Mouse (Mus musculus) embryonic facial prominence, embryonic 15.5 days (tissue): ENCODE measurements around the gene Ptgds. TPM values are rescaled to one million over a fixed set of nuclear protein-coding genes. Genes with fewer than 3 reads are reported as not detected.

ENCODE experiments used
- ATAC-seq: fragments of 200-750 bp; cut with Nextera tagmentation; 2 replicates; pipeline ENCODE4 v1.8.0; 2017; ENCODE audit warnings: low read depth, moderate TSS enrichment; ENCODE audit not compliant: insufficient number of reproducible peaks, low FRiP score, low TSS enrichment
- H3K27ac ChIP-seq: fragments of 300-500 bp; sonication (generic); replicated peaks from 2 replicates; pipeline ENCODE4 v1.5.1; 2015; ENCODE audit warnings: mild to moderate bottlenecking, inconsistent platforms
- H3K27me3 ChIP-seq: fragments of 300-500 bp; sonication (generic); 2 replicates; pipeline ENCODE4 v1.6.1; 2015; ENCODE audit warnings: inconsistent platforms
- H3K36me3 ChIP-seq: fragments of 300-500 bp; sonication (generic); 2 replicates; pipeline ENCODE4 v1.6.1; 2015; ENCODE audit warnings: mild to moderate bottlenecking, inconsistent platforms
- H3K4me1 ChIP-seq: fragments of 300-500 bp; sonication (generic); 2 replicates; pipeline ENCODE4 v1.6.1; 2015; ENCODE audit warnings: inconsistent platforms
- H3K4me2 ChIP-seq: fragments of 300-500 bp; sonication (generic); replicated peaks from 2 replicates; pipeline ENCODE4 v1.6.1; 2015; ENCODE audit warnings: mild to moderate bottlenecking, inconsistent platforms
- H3K4me3 ChIP-seq: fragments of 300-500 bp; sonication (generic); replicated peaks from 2 replicates; pipeline ENCODE4 v1.5.1; 2015; ENCODE audit warnings: mild to moderate bottlenecking, inconsistent platforms
- H3K9ac ChIP-seq: fragments of 300-500 bp; sonication (generic); 2 replicates; pipeline ENCODE4 v1.6.1; 2015; ENCODE audit warnings: inconsistent platforms
- H3K9me3 ChIP-seq: fragments of 300-500 bp; sonication (generic); replicated peaks from 2 replicates; pipeline ENCODE4 v1.6.1; 2016; ENCODE audit warnings: inconsistent platforms
- WGBS: fragments of 180-500 bp; shearing (Covaris S2); methylation state at CpG from one replicate; pipeline ENCODE4 v1.1.7; 2015; 5-methylcytosine and 5-hydroxymethylcytosine counted together
- polyA plus RNA-seq: library from polyadenylated mRNA; unstranded; fragments of >200 nt; fragmentation: Nextera tagmentation; extraction: Ambion mirVana; gene quantifications from 2 replicates; pipeline ENCODE4 v1.2.1, GENCODE M21; 2015

The Ptgds gene
- polyA plus RNA-seq, 1 experiment from 2014 or later: 20.8 TPM

GRCm38 (mm10) chr2:25460551-25461309 lies 9.1 kb downstream of the Ptgds start, which contains the start of gene Paxx:
Gene Paxx, minus strand, starts transcription at chr2:25461094.
- 0 out of 2 replicates have a peak, but pooled peaks cover 9% of the 10 kb centered on the region for H3K36me3 ChIP-seq
- H3K4me3 ChIP-seq: peak within 1 kb of the TSS; percentile 62
- H3K4me2 ChIP-seq: peak within 1 kb of the TSS; percentile 80
- peaks cover 35% of the 10 kb centered on the region for H3K4me1 ChIP-seq
- H3K27ac ChIP-seq: peak within 1 kb of the TSS; percentile 86
- H3K27me3 ChIP-seq: no peaks in the 10 kb centered on the region
- peak within 1 kb of the TSS; percentile 54 for H3K9ac ChIP-seq
- peak; percentile 91 for ATAC-seq
- H3K9me3 ChIP-seq: no peaks in the 10 kb centered on the region
- WGBS: 2% methylated on average over 48 of the region's 48 CpGs

DNA sequence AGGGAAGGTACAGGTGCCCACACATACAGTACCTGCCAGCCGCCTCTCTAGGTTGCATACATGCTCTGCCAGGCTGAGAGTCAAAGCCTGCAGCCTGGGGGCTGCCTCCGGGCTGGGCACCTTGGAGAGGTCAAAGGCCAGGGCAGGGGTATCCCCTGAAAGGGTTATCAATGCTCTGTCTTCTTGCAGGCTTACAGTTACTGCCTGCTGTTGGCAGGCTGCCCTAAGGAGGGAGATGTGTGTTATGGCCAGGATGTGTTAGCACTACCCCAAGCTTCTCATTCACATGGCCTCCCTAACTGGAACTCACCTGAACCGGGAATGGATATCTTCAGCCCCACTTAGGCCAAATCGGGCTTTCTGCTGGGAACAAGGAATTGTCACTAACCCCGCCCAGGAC lies 9.7 kb downstream of the Ptgds start:
- H3K9ac ChIP-seq: peak overlapping the region; percentile 54
- peak overlapping the region; percentile 86 for H3K27ac ChIP-seq
- peak overlapping the region; percentile 80 for H3K4me2 ChIP-seq
- H3K36me3 ChIP-seq: 0 out of 2 replicates have a peak, but pooled peaks cover 9% of the 10 kb centered on the region
- no peak for ATAC-seq
- H3K4me1 ChIP-seq: peaks cover 33% of the 10 kb centered on the region
- WGBS: 32% methylated on average over 5 of the region's 5 CpGs
- no peaks in the 10 kb centered on the region for H3K9me3 ChIP-seq
- H3K27me3 ChIP-seq: no peaks in the 10 kb centered on the region
- H3K4me3 ChIP-seq: peak overlapping the region; percentile 62

- peaks cover 33% of the 10 kb centered on the region for H3K4me1 ChIP-seq
- WGBS: 71% methylated on average over 5 of the region's 5 CpGs
- H3K9me3 ChIP-seq: no peaks in the 10 kb centered on the region
- no peak overlapping the region for H3K4me3 ChIP-seq
- peak overlapping the region; percentile 24; the same call in 1 of the 2 replicates for H3K27ac ChIP-seq
- no peak overlapping the region for H3K4me2 ChIP-seq
- peak; percentile 19; the same call in 1 of the 2 replicates for ATAC-seq
- H3K9ac ChIP-seq: no peak overlapping the region
- no peaks in the 10 kb centered on the region for H3K27me3 ChIP-seq
- H3K36me3 ChIP-seq: 0 out of 2 replicates have a peak, but pooled peaks cover 9% of the 10 kb centered on the region
Observed at GRCm38 (mm10) chr2:25458911-25459310, 10.9 kb downstream of the Ptgds start.

- Histone ChIP-seq H3K9ac (no peak overlapping the region), H3K27me3 (no peaks in the 10 kb centered on the region), H3K9me3 (no peaks in the 10 kb centered on the region), H3K4me1 (peaks cover 33% of the 10 kb centered on the region), H3K27ac (0 out of 2 replicates have a peak overlapping the region, but pooled peaks have one; percentile 36), H3K4me3 (peak overlapping the region; percentile 8; the same call in 1 of the 2 replicates), H3K4me2 (no peak overlapping the region), H3K36me3 (0 out of 2 replicates have a peak, but pooled peaks cover 9% of the 10 kb centered on the region)
- no peak for ATAC-seq
- WGBS: 76% methylated on average over 9 of the region's 9 CpGs
Observed at GRCm38 (mm10) chr2:25457022-25457896, 12.6 kb downstream of the Ptgds start.

GRCm38 (mm10) chr2:25456205-25456953 lies 13.5 kb downstream of the Ptgds start, which contains the start of gene Clic3:
Gene Clic3, plus strand, starts transcription at chr2:25456838.
- H3K4me3 ChIP-seq: peak within 1 kb of the TSS; percentile 8; the same call in 1 of the 2 replicates
- H3K9me3 ChIP-seq: no peaks in the 10 kb centered on the region
- H3K9ac ChIP-seq: no peak within 1 kb of the TSS
- H3K4me1 ChIP-seq: peaks cover 28% of the 10 kb centered on the region
- no peak within 1 kb of the TSS for H3K4me2 ChIP-seq
- WGBS: 53% methylated on average over 14 of the region's 14 CpGs
- H3K27ac ChIP-seq: 0 out of 2 replicates have a peak within 1 kb of the TSS, but pooled peaks have one; percentile 36
- no peak for ATAC-seq
- 0 out of 2 replicates have a peak, but pooled peaks cover 9% of the 10 kb centered on the region for H3K36me3 ChIP-seq
- H3K27me3 ChIP-seq: no peaks in the 10 kb centered on the region

DNA sequence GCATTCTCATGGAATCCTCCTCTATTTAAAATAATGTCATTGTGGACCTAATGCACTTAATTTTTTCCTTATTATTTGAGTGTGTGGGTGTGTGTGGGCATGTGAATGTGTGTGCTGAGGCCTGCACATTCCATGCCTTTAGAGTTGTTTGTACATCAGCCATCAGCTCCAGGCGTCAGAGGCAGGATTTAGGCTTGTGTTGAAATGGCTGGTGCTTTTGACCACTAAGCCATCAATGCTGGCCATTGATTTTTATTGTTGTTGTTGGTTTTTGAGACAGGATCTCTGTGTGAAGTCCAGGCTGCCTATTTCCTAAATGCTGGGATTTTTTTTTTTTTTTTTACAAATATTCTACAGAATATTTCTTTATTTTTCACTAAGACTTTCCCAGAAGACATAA lies 16.9 kb downstream of the Ptgds start:
- H3K4me1 ChIP-seq: 0 out of 2 replicates have a peak, but pooled peaks cover 4% of the 10 kb centered on the region

GRCm38 (mm10) chr2:25450853-25451647 lies 18.8 kb downstream of the Ptgds start:
- WGBS: 75% methylated on average over 8 of the region's 8 CpGs
- H3K4me1 ChIP-seq: no peaks in the 10 kb centered on the region
- no peak overlapping the region for H3K27ac ChIP-seq
- H3K36me3 ChIP-seq: no peaks in the 10 kb centered on the region
- no peaks in the 10 kb centered on the region for H3K27me3 ChIP-seq
- H3K4me2 ChIP-seq: no peak overlapping the region
- no peak for ATAC-seq
- no peak overlapping the region for H3K4me3 ChIP-seq
- H3K9me3 ChIP-seq: no peaks in the 10 kb centered on the region
- no peak overlapping the region for H3K9ac ChIP-seq

More for the DNA sequence above, 16.9 kb downstream of the Ptgds start:
- no peak overlapping the region for H3K4me3 ChIP-seq
- no peak overlapping the region for H3K9ac ChIP-seq
- no peak overlapping the region for H3K4me2 ChIP-seq
- WGBS: 46% methylated on average over 1 of the region's 1 CpGs
- no peak for ATAC-seq
- no peaks in the 10 kb centered on the region for H3K36me3 ChIP-seq
- no peaks in the 10 kb centered on the region for H3K9me3 ChIP-seq
- H3K27ac ChIP-seq: no peak overlapping the region
- no peaks in the 10 kb centered on the region for H3K27me3 ChIP-seq

GRCm38 (mm10) chr2:25442682-25443081 lies 27.2 kb downstream of the Ptgds start:
- 88% methylated on average over 14 of the region's 14 CpGs for WGBS
- no peak overlapping the region for H3K4me3 ChIP-seq
- no peak overlapping the region for H3K9ac ChIP-seq
- H3K36me3 ChIP-seq: peaks cover 16% of the 10 kb centered on the region; the same call in 1 of the 2 replicates
- no peaks in the 10 kb centered on the region for H3K4me1 ChIP-seq
- H3K4me2 ChIP-seq: no peak overlapping the region
- no peak for ATAC-seq
- no peaks in the 10 kb centered on the region for H3K9me3 ChIP-seq
- H3K27ac ChIP-seq: no peak overlapping the region
- H3K27me3 ChIP-seq: no peaks in the 10 kb centered on the region

DNA sequence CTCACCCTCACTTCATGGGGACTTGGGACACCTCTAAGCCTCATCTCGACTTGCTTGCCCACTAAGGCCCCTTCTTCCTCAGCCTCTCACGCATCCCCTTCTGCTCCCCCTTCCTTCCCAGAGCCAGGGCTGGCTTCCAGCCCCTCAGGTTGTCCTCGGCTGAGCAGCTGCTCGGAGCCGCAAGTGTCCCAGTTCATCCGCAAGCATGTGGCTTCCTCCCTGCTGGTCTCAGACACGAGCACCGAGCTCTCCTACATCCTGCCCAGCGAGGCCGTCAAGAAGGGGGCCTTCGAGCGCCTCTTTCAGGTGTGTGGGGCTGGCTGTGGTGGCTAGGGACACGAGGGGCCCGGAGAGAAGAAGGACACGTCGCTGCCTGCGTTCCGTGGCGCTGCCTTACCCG lies 28.8 kb downstream of the Ptgds start:
- no peaks in the 10 kb centered on the region for H3K9me3 ChIP-seq
- no peak overlapping the region for H3K9ac ChIP-seq
- 82% methylated on average over 20 of the region's 20 CpGs for WGBS
- H3K36me3 ChIP-seq: peaks cover 23% of the 10 kb centered on the region; the same call in 1 of the 2 replicates
- no peak overlapping the region for H3K4me2 ChIP-seq
- H3K27me3 ChIP-seq: no peaks in the 10 kb centered on the region
- no peak overlapping the region for H3K4me3 ChIP-seq
- H3K4me1 ChIP-seq: no peaks in the 10 kb centered on the region
- ATAC-seq: no peak
- H3K27ac ChIP-seq: no peak overlapping the region

DNA sequence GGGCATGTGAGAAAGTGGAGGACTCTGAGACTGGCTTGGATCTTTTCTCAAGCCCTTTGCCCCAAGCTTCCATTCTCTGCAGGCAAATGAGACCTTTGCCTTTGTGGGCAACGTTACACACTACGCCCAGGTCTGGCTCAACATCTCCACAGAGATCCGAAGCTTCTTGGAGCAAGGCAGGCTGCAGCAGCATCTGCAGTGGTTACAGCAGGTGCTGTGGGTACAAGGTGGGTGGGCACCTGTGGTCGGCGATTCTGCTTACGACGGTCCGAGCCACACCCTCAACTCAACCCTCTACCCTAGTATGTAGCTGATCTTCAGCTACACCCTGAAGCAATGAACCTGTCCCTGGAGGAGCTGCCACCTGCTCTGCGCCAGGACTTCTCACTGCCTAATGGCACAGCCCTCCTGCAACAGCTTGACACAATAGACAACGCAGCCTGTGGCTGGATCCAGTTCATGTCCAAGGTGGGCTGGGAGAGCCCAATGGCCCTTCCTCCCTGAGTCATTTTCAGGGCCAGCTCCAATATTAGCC lies 33.5 kb downstream of the Ptgds start:
- Histone ChIP-seq H3K9me3 (no peaks in the 10 kb centered on the region), H3K4me1 (no peaks in the 10 kb centered on the region), H3K4me3 (no peak overlapping the region), H3K9ac (no peak overlapping the region), H3K36me3 (peaks cover 7% of the 10 kb centered on the region; the same call in 1 of the 2 replicates), H3K27ac (no peak overlapping the region), H3K27me3 (no peaks in the 10 kb centered on the region), H3K4me2 (no peak overlapping the region)
- 84% methylated on average over 10 of the region's 10 CpGs for WGBS
- no peak for ATAC-seq
